Comparison of ENCODE assay signal across 16 mouse cellular contexts in the genomic region with DNA sequence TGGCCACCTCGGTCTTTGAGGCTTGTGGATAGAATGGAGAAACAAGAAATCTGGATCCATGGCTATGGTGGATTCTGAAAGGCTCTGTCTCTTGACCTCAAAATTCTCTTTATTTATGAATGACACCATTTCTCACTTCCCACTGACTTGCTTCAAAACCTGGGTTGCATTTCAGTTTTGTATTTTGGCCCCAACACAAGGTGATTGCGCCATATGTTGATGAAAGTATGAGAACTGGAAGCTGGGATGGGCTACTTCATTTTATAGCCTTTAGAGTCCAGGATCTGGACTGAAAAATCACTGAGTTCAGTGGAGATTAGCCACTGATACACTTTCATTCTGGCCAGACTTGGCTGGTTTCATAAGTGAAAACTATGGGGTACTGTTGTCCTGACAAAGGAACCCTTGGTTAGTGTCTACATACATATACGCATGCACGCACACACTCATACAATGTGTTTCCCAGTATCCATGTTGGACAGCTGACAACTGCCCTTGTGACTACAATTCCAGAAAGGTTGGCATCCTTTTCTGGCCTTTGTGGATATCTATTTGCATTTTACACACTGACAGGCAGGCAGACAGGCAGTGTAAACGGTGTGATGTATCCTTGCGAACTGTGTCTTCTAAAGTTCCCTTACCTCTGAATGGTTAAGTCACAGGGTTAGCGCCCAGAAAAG.
A peak's percentile ranks its signal among the peaks of the same experiment; 100 is the strongest.
DNase-seq lines count a peak whose midpoint lies in the region; ATAC-seq and TF ChIP-seq lines count a peak whose summit lies in the region.
"Had no signal": no experiment of that assay in that cellular context is flagged by ENCODE, and none has a peak within 500 bp of the region (broad histone marks: within the 10 kb centered on the region; RNA-seq: fewer than 3 reads in every experiment).

No protein-coding gene starts in this region.

- no peak overlapping the region for H3K4me2 ChIP-seq in hindbrain, embryonic 11.5 days (replicated peaks; ENCODE audit: low read depth, low read length)
- H3K4me2 ChIP-seq: hindbrain, embryonic 15.5 days; kidney, embryonic 15.5 days; limb, embryonic 12.5 days had no signal

- ATAC-seq in monocyte, adult 5-6 weeks (replicated peaks; ENCODE audit: insufficient number of reproducible peaks, low FRiP score, low TSS enrichment, poor library complexity, severe bottlenecking) = peak; percentile 51
- no peak for ATAC-seq in hindbrain, embryonic 11.5 days (ENCODE audit: low FRiP score)
- ATAC-seq in erythroid progenitor cell, adult 5-6 weeks (replicated peaks; ENCODE audit: low FRiP score, poor library complexity, severe bottlenecking) = no peak

- no peak overlapping the region for H3K4me3 ChIP-seq in heart, embryonic 10.5 days
- no peak overlapping the region for H3K4me3 ChIP-seq in hindbrain, embryonic 11.5 days (ENCODE audit: low read depth, low read length)
- H3K4me3 ChIP-seq: erythroblast, embryonic 14.5 days; hindbrain, embryonic 15.5 days; kidney, embryonic 15.5 days; limb, embryonic 12.5 days had no signal

- H3K27me3 ChIP-seq in heart, embryonic 10.5 days (ENCODE audit: insufficient read depth, poor library complexity, severe bottlenecking) = no peaks in the 10 kb centered on the region
- no peaks in the 10 kb centered on the region for H3K27me3 ChIP-seq in hindbrain, embryonic 11.5 days (ENCODE audit: control insufficient read depth, insufficient read depth, low read length)
- H3K27me3 ChIP-seq: hindbrain, embryonic 15.5 days; kidney, embryonic 15.5 days; limb, embryonic 12.5 days had no signal

- H3K27ac ChIP-seq in heart, embryonic 10.5 days = no peak overlapping the region
- no peak overlapping the region for H3K27ac ChIP-seq in hindbrain, embryonic 11.5 days (ENCODE audit: low read depth, low read length)
- H3K27ac ChIP-seq: hindbrain, embryonic 15.5 days; kidney, embryonic 15.5 days; limb, embryonic 12.5 days had no signal

- peaks cover 5% of the 10 kb centered on the region; the same call in 1 of the 2 replicates for H3K4me1 ChIP-seq in heart, embryonic 10.5 days
- no peaks in the 10 kb centered on the region for H3K4me1 ChIP-seq in hindbrain, embryonic 11.5 days (replicated peaks; ENCODE audit: control insufficient read depth, insufficient read depth, low read length)
- H3K4me1 ChIP-seq: hindbrain, embryonic 15.5 days; limb, embryonic 12.5 days had no signal

- DNase-seq in heart, adult 11 months = peak; percentile 39
- no peak for DNase-seq in heart, embryonic 10.5 days (ENCODE audit: low spot score)
- peak; percentile 70 for DNase-seq in Muller cell, postnatal 12 days (ENCODE audit: inconsistent ontology term)
- peak; percentile 25 for DNase-seq in brain, embryonic 14.5 days (ENCODE audit: low read depth)
- DNase-seq in hindbrain, embryonic 11.5 days (ENCODE audit: low spot score) = no peak
- DNase-seq in adrenal gland, postnatal 36 days = no peak
- DNase-seq: adrenal gland, adult 2 months; embryo, embryonic 11 days; heart, adult 18-20 months; liver, postnatal 0 days had no signal

- H3K9ac ChIP-seq in hindbrain, embryonic 11.5 days (ENCODE audit: low read depth, low read length) = no peak overlapping the region
- H3K9ac ChIP-seq: hindbrain, embryonic 15.5 days; kidney, embryonic 15.5 days; limb, embryonic 12.5 days; liver, postnatal 0 days had no signal

- no peak for TF ChIP-seq POLR2A in brain, embryonic 14.5 days (IDR thresholded peaks at IDR 0.05; ENCODE audit: borderline replicate concordance, extremely low read depth, insufficient read depth, insufficient read length, poor library complexity, severe bottlenecking)

- peaks cover 11% of the 10 kb centered on the region; the same call in 1 of the 2 replicates for H3K36me3 ChIP-seq in heart, embryonic 10.5 days
- no peaks in the 10 kb centered on the region for H3K36me3 ChIP-seq in hindbrain, embryonic 11.5 days (ENCODE audit: control insufficient read depth, insufficient read depth, low read length)

- WGBS in heart, embryonic 10.5 days = 93% methylated on average over 7 of the region's 7 CpGs
- WGBS in hindbrain, embryonic 11.5 days = 95% methylated on average over 7 of the region's 7 CpGs

- no peak for TF ChIP-seq CTCF in brain, embryonic 14.5 days (IDR thresholded peaks at IDR 0.05; ENCODE audit: borderline replicate concordance, extremely low read depth, insufficient read depth, insufficient read length)

- no peaks in the 10 kb centered on the region for H3K9me3 ChIP-seq in heart, embryonic 10.5 days
- H3K9me3 ChIP-seq in hindbrain, embryonic 11.5 days (ENCODE audit: control insufficient read depth, low read length) = no peaks in the 10 kb centered on the region
- H3K9me3 ChIP-seq: hindbrain, embryonic 15.5 days; kidney, embryonic 15.5 days; limb, embryonic 12.5 days had no signal

Comparison
In these comparisons a context has a peak if more than half of its experiments do, and no peak if none do; other contexts are left out.
1. DNase-seq: peak in heart, adult 11 months (single experiment), Muller cell, postnatal 12 days (single experiment) and brain, embryonic 14.5 days (single experiment); none in heart, embryonic 10.5 days (single experiment), hindbrain, embryonic 11.5 days (single experiment) and adrenal gland, postnatal 36 days (0 of 2).